Mouse (Mus musculus): ENCODE measurements around the gene Cdc34. TPM values are rescaled to one million over a fixed set of nuclear protein-coding genes. Genes with fewer than 3 reads are reported as not detected.

Gene Cdc34
- polyA plus RNA-seq, 1 experiment from 2014 or later = 75.7 TPM

GRCm38 (mm10) chr10:79660298-79660697 is 21.7 kb upstream of the Cdc34 start:
- WGBS = 62% methylated on average over 2 of the region's 2 CpGs
- no peak overlapping the region for H3K9ac ChIP-seq (replicated peaks)
- no peaks in the 10 kb centered on the region for H3K9me3 ChIP-seq
- H3K36me3 ChIP-seq = no peaks in the 10 kb centered on the region
- no peak overlapping the region for H3K27ac ChIP-seq (replicated peaks)
- no peak overlapping the region for H3K4me3 ChIP-seq
- ATAC-seq (replicated peaks) = no peak
- no peaks in the 10 kb centered on the region for H3K27me3 ChIP-seq
- no peaks in the 10 kb centered on the region; the same call in 1 of the 2 replicates for H3K4me1 ChIP-seq
- H3K4me2 ChIP-seq (replicated peaks) = no peak overlapping the region

GRCm38 (mm10) chr10:79661861-79662260 is 20.1 kb upstream of the Cdc34 start:
- Histone ChIP-seq H3K4me1 (no peaks in the 10 kb centered on the region), H3K27me3 (no peaks in the 10 kb centered on the region), H3K27ac (replicated peaks) (no peak overlapping the region), H3K9ac (replicated peaks) (no peak overlapping the region), H3K9me3 (no peaks in the 10 kb centered on the region), H3K36me3 (no peaks in the 10 kb centered on the region), H3K4me3 (no peak overlapping the region), H3K4me2 (replicated peaks) (no peak overlapping the region)
- 71% methylated on average over 3 of the region's 3 CpGs for WGBS
- no peak for ATAC-seq (replicated peaks)

GRCm38 (mm10) chr10:79664131-79664665 is 17.8 kb upstream of the Cdc34 start, which contains the start of gene Madcam1:
Gene Madcam1 (plus strand): TSS chr10:79664559.
- ATAC-seq (replicated peaks) = no peak
- no peak within 1 kb of the TSS for H3K27ac ChIP-seq (replicated peaks)
- H3K9me3 ChIP-seq = no peaks in the 10 kb centered on the region
- WGBS = 12% methylated on average over 13 of the region's 13 CpGs
- H3K4me2 ChIP-seq (replicated peaks) = no peak within 1 kb of the TSS
- peaks cover 8% of the 10 kb centered on the region for H3K4me1 ChIP-seq
- no peak within 1 kb of the TSS for H3K9ac ChIP-seq (replicated peaks)
- no peaks in the 10 kb centered on the region for H3K36me3 ChIP-seq
- no peaks in the 10 kb centered on the region for H3K27me3 ChIP-seq
- H3K4me3 ChIP-seq = no peak within 1 kb of the TSS

GRCm38 (mm10) chr10:79665051-79665450 is 16.9 kb upstream of the Cdc34 start:
- H3K27me3 ChIP-seq = no peaks in the 10 kb centered on the region
- WGBS = 84% methylated on average over 8 of the region's 8 CpGs
- H3K9ac ChIP-seq (replicated peaks) = no peak overlapping the region
- no peak overlapping the region for H3K27ac ChIP-seq (replicated peaks)
- no peak for ATAC-seq (replicated peaks)
- H3K4me3 ChIP-seq = no peak overlapping the region
- no peaks in the 10 kb centered on the region for H3K36me3 ChIP-seq
- H3K9me3 ChIP-seq = no peaks in the 10 kb centered on the region
- peaks cover 9% of the 10 kb centered on the region for H3K4me1 ChIP-seq
- no peak overlapping the region for H3K4me2 ChIP-seq (replicated peaks)

- no peak for ATAC-seq (replicated peaks)
- WGBS = 72% methylated on average over 9 of the region's 9 CpGs
- H3K4me2 ChIP-seq (replicated peaks) = no peak overlapping the region
Measured at GRCm38 (mm10) chr10:79666493-79666892, 15.5 kb upstream of the Cdc34 start.

GRCm38 (mm10) chr10:79668076-79668475 is 13.9 kb upstream of the Cdc34 start:
- Histone ChIP-seq H3K4me2 (replicated peaks) (peak overlapping the region; percentile 79; the same call in 1 of the 2 replicates), H3K36me3 (no peaks in the 10 kb centered on the region), H3K27ac (replicated peaks) (peak overlapping the region; percentile 94), H3K9ac (replicated peaks) (no peak overlapping the region; the same call in 1 of the 2 replicates), H3K9me3 (no peaks in the 10 kb centered on the region), H3K27me3 (no peaks in the 10 kb centered on the region), H3K4me3 (peak overlapping the region; percentile 92; the same call in 1 of the 2 replicates), H3K4me1 (peaks cover 21% of the 10 kb centered on the region)
- no peak for ATAC-seq (replicated peaks)
- WGBS = 84% methylated on average over 5 of the region's 5 CpGs

More at GRCm38 (mm10) chr10:79666493-79666892, 15.5 kb upstream of the Cdc34 start:
- Histone ChIP-seq H3K9me3 (no peaks in the 10 kb centered on the region), H3K27me3 (no peaks in the 10 kb centered on the region), H3K27ac (replicated peaks) (no peak overlapping the region), H3K4me1 (peaks cover 21% of the 10 kb centered on the region), H3K36me3 (no peaks in the 10 kb centered on the region), H3K9ac (replicated peaks) (no peak overlapping the region), H3K4me3 (no peak overlapping the region)

- WGBS = under 1% methylated on average over 45 of the region's 45 CpGs
- no peaks in the 10 kb centered on the region for H3K36me3 ChIP-seq
- peak within 1 kb of the TSS; percentile 79 for H3K4me2 ChIP-seq (replicated peaks)
- peaks cover 21% of the 10 kb centered on the region for H3K4me1 ChIP-seq
- H3K4me3 ChIP-seq = peak within 1 kb of the TSS; percentile 92
- ATAC-seq (replicated peaks) = peak; percentile 85
- no peaks in the 10 kb centered on the region for H3K27me3 ChIP-seq
- peak within 1 kb of the TSS; percentile 91 for H3K9ac ChIP-seq (replicated peaks)
- H3K9me3 ChIP-seq = no peaks in the 10 kb centered on the region
- peak within 1 kb of the TSS; percentile 94 for H3K27ac ChIP-seq (replicated peaks)
Measured at GRCm38 (mm10) chr10:79668771-79669575, 13.0 kb upstream of the Cdc34 start, which contains the start of gene Tpgs1. Gene Tpgs1 (plus strand): TSS chr10:79669369.

- Histone ChIP-seq H3K9me3 (no peaks in the 10 kb centered on the region), H3K4me1 (peaks cover 21% of the 10 kb centered on the region), H3K4me2 (replicated peaks) (peak overlapping the region; percentile 79), H3K4me3 (peak overlapping the region; percentile 92), H3K27ac (replicated peaks) (peak overlapping the region; percentile 94), H3K9ac (replicated peaks) (peak overlapping the region; percentile 91), H3K36me3 (no peaks in the 10 kb centered on the region), H3K27me3 (no peaks in the 10 kb centered on the region)
- WGBS = under 1% methylated on average over 47 of the region's 47 CpGs
- ATAC-seq (replicated peaks) = peak; percentile 66
Measured at GRCm38 (mm10) chr10:79669576-79670057, 12.4 kb upstream of the Cdc34 start.

GRCm38 (mm10) chr10:79670071-79670888 is 11.7 kb upstream of the Cdc34 start:
- ATAC-seq (replicated peaks) = peak; percentile 32
- Histone ChIP-seq H3K9me3 (no peaks in the 10 kb centered on the region), H3K4me2 (replicated peaks) (peak overlapping the region; percentile 79), H3K27me3 (no peaks in the 10 kb centered on the region), H3K27ac (replicated peaks) (peak overlapping the region; percentile 94), H3K36me3 (no peaks in the 10 kb centered on the region), H3K9ac (replicated peaks) (peak overlapping the region; percentile 91), H3K4me3 (peak overlapping the region; percentile 92), H3K4me1 (peaks cover 21% of the 10 kb centered on the region)
- 33% methylated on average over 15 of the region's 15 CpGs for WGBS

- Histone ChIP-seq H3K27ac (replicated peaks) (no peak overlapping the region), H3K9ac (replicated peaks) (no peak overlapping the region), H3K9me3 (no peaks in the 10 kb centered on the region), H3K4me3 (no peak overlapping the region), H3K27me3 (no peaks in the 10 kb centered on the region), H3K36me3 (no peaks in the 10 kb centered on the region), H3K4me2 (replicated peaks) (no peak overlapping the region), H3K4me1 (peaks cover 21% of the 10 kb centered on the region)
- 77% methylated on average over 6 of the region's 6 CpGs for WGBS
- ATAC-seq (replicated peaks) = no peak
Measured at GRCm38 (mm10) chr10:79671396-79672087, 10.5 kb upstream of the Cdc34 start.

GRCm38 (mm10) chr10:79672088-79672455 is 9.9 kb upstream of the Cdc34 start:
- Histone ChIP-seq H3K4me2 (replicated peaks) (no peak overlapping the region), H3K27ac (replicated peaks) (no peak overlapping the region), H3K9ac (replicated peaks) (no peak overlapping the region), H3K9me3 (no peaks in the 10 kb centered on the region), H3K4me3 (no peak overlapping the region), H3K27me3 (no peaks in the 10 kb centered on the region), H3K4me1 (peaks cover 21% of the 10 kb centered on the region), H3K36me3 (no peaks in the 10 kb centered on the region)
- WGBS = 66% methylated on average over 3 of the region's 3 CpGs
- no peak for ATAC-seq (replicated peaks)
